Mouse (Mus musculus) midbrain, embryonic 15.5 days (tissue): ENCODE measurements around the gene Med8. TPM values are rescaled to one million over a fixed set of nuclear protein-coding genes. Genes with fewer than 3 reads are reported as not detected.

Source experiments
- ATAC-seq: fragments of 200-750 bp; cut with Nextera tagmentation; replicated peaks from 2 replicates; pipeline ENCODE4 v1.8.0; 2017; ENCODE audit warnings: moderate TSS enrichment
- H3K27ac ChIP-seq: fragments of 300-500 bp; sonication (generic); 2 replicates; pipeline ENCODE4 v1.5.1; 2015; ENCODE audit warnings: mild to moderate bottlenecking, inconsistent platforms
- H3K27me3 ChIP-seq: fragments of 300-500 bp; sonication (generic); replicated peaks from 2 replicates; pipeline ENCODE4 v1.6.1; 2015; ENCODE audit warnings: inconsistent platforms
- H3K36me3 ChIP-seq: fragments of 300-500 bp; sonication (generic); replicated peaks from 2 replicates; pipeline ENCODE4 v1.6.1; 2015; ENCODE audit warnings: inconsistent platforms
- H3K4me1 ChIP-seq: fragments of 300-500 bp; sonication (generic); 2 replicates; pipeline ENCODE4 v1.6.1; 2015; ENCODE audit warnings: inconsistent platforms
- H3K4me2 ChIP-seq: fragments of 300-500 bp; sonication (generic); 2 replicates; pipeline ENCODE4 v1.6.1; 2015; ENCODE audit warnings: inconsistent platforms, mild to moderate bottlenecking, moderate library complexity
- H3K4me3 ChIP-seq: fragments of 300-500 bp; sonication (generic); 2 replicates; pipeline ENCODE4 v1.5.1; 2015; ENCODE audit warnings: mild to moderate bottlenecking, inconsistent platforms
- H3K9ac ChIP-seq: fragments of 300-500 bp; sonication (generic); 2 replicates; pipeline ENCODE4 v1.6.1; 2015; ENCODE audit warnings: mild to moderate bottlenecking, inconsistent platforms
- H3K9me3 ChIP-seq: fragments of 300-500 bp; sonication (generic); 2 replicates; pipeline ENCODE4 v1.6.1; 2016; ENCODE audit warnings: inconsistent platforms
- WGBS: fragments of 180-500 bp; shearing (Covaris S2); methylation state at CpG from one replicate; pipeline ENCODE4 v1.1.7; 2015; ENCODE audit warnings: mixed read lengths; 5-methylcytosine and 5-hydroxymethylcytosine counted together
- polyA plus RNA-seq: library from polyadenylated mRNA; unstranded; fragments of >200 nt; fragmentation: Nextera tagmentation; extraction: Ambion mirVana; gene quantifications from 2 replicates; pipeline ENCODE4 v1.2.1, GENCODE M21; 2015

The Med8 gene
- polyA plus RNA-seq, 1 experiment from 2014 or later = 96.7 TPM

GRCm38 (mm10) chr4:118445088-118445487, 36.0 kb downstream of the Med8 start:
- WGBS = 83% methylated on average over 10 of the region's 10 CpGs
- ATAC-seq = no peak
- H3K9ac ChIP-seq = no peak overlapping the region

GRCm38 (mm10) chr4:118445781-118446414, 36.8 kb downstream of the Med8 start:
- Histone ChIP-seq H3K36me3 (no peaks in the 10 kb centered on the region), H3K4me1 (peaks cover 14% of the 10 kb centered on the region), H3K4me2 (peak overlapping the region; percentile 72), H3K9me3 (no peaks in the 10 kb centered on the region), H3K9ac (peak overlapping the region; percentile 39), H3K27ac (no peak overlapping the region), H3K27me3 (0 out of 2 replicates have a peak, but pooled peaks cover 3% of the 10 kb centered on the region), H3K4me3 (peak overlapping the region; percentile 32)
- ATAC-seq = peak; percentile 88
- WGBS = 18% methylated on average over 18 of the region's 18 CpGs

More at GRCm38 (mm10) chr4:118445088-118445487, 36.0 kb downstream of the Med8 start:
- peaks cover 14% of the 10 kb centered on the region for H3K4me1 ChIP-seq
- H3K4me3 ChIP-seq = no peak overlapping the region
- H3K36me3 ChIP-seq = no peaks in the 10 kb centered on the region
- no peaks in the 10 kb centered on the region for H3K9me3 ChIP-seq
- H3K4me2 ChIP-seq = no peak overlapping the region
- 0 out of 2 replicates have a peak, but pooled peaks cover 3% of the 10 kb centered on the region for H3K27me3 ChIP-seq
- H3K27ac ChIP-seq = no peak overlapping the region

DNA sequence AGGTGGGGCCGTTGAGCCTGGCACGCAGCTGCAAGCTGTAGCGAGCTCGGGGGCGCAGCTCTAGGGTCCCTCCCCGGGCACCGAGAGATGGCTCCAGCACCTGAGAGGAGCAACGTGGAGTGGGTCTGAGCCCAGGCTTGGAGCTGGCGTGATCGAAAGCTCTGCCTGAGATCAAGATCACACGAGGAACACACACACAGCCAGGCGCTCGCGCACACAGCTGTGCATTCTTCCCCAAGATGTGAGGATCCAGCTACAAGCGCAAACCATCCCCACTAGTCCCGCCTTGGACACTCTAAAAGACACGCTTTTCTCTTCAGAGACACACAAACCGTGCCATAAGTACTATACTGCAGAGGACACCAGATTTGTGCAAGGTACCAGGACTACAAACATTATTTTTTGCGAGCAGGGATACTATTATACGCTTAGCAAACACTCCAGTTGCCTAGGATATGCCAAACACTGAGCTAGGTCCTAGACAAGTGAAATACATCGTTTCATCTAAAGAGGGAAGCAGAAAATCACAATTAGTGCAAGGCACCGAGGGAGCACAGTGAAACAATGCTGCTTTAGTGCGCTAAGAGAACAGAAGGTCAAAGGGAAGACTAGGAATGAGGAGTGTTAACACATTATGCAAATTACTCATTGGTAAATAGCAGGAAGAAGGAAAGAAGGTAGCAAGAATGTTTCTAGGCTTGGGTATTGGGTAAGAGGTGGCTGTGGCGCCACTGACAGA, 37.4 kb downstream of the Med8 start:
- H3K9me3 ChIP-seq = no peaks in the 10 kb centered on the region
- no peaks in the 10 kb centered on the region for H3K36me3 ChIP-seq
- peak; percentile 55 for ATAC-seq
- H3K27ac ChIP-seq = 0 out of 2 replicates have a peak overlapping the region, but pooled peaks have one; percentile 2
- peak overlapping the region; percentile 32 for H3K4me3 ChIP-seq
- 21% methylated on average over 24 of the region's 24 CpGs for WGBS
- 0 out of 2 replicates have a peak, but pooled peaks cover 3% of the 10 kb centered on the region for H3K27me3 ChIP-seq
- H3K9ac ChIP-seq = peak overlapping the region; percentile 39
- peaks cover 14% of the 10 kb centered on the region for H3K4me1 ChIP-seq
- H3K4me2 ChIP-seq = peak overlapping the region; percentile 72

GRCm38 (mm10) chr4:118457345-118457975, 48.3 kb downstream of the Med8 start, which contains the start of gene Mpl:
Mpl (minus strand) TSS chr4:118457513.
- no peak within 1 kb of the TSS for H3K4me3 ChIP-seq
- WGBS = 74% methylated on average over 9 of the region's 9 CpGs
- no peak within 1 kb of the TSS for H3K4me2 ChIP-seq
- H3K27me3 ChIP-seq = no peaks in the 10 kb centered on the region
- H3K4me1 ChIP-seq = no peaks in the 10 kb centered on the region
- H3K9me3 ChIP-seq = no peaks in the 10 kb centered on the region
- no peak within 1 kb of the TSS for H3K9ac ChIP-seq
- H3K36me3 ChIP-seq = no peaks in the 10 kb centered on the region
- ATAC-seq = no peak
- H3K27ac ChIP-seq = no peak within 1 kb of the TSS

DNA sequence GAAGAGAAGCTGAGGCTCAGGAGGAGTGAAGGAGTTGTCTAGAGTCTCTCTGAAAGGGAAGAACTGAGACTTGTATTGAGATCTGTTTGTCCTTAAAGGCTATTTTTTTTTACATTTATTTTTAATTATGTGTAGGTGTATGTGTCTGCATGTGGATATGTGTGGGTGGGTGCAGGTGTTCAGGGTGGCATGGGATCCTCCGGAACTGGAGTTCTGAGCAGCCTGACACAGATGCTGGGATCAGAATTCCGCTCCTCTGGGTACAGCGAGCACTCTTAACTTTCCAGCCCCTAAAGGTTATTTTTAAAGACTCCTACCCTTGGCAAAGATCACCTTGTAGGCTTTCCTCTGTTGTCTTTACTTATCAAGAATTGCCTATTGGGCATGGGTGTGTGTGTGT, 55.8 kb downstream of the Med8 start:
- ATAC-seq = no peak
- no peak overlapping the region for H3K4me3 ChIP-seq
- 89% methylated on average over 3 of the region's 3 CpGs for WGBS
- no peaks in the 10 kb centered on the region for H3K4me1 ChIP-seq
- H3K9ac ChIP-seq = no peak overlapping the region
- H3K4me2 ChIP-seq = no peak overlapping the region
- no peaks in the 10 kb centered on the region for H3K36me3 ChIP-seq
- no peak overlapping the region for H3K27ac ChIP-seq
- H3K9me3 ChIP-seq = no peaks in the 10 kb centered on the region; the same call in 1 of the 2 replicates
- no peaks in the 10 kb centered on the region for H3K27me3 ChIP-seq

Other genes starting within 250 kb of the Med8 start
- 51.8 and 53.8 TPM in 2 replicates for gene Kdm4a, start 229.3 kb upstream of the Med8 start, polyA plus RNA-seq
- 93.9 and 94.2 TPM in 2 replicates for gene Ptprf, start 117.9 kb upstream of the Med8 start, polyA plus RNA-seq
- 11.1 and 11.5 TPM in 2 replicates for gene Szt2, start 64 bp upstream of the Med8 start, polyA plus RNA-seq
- 30.7 and 31.4 TPM in 2 replicates for gene Elovl1, start 18.8 kb downstream of the Med8 start, polyA plus RNA-seq
- gene Cdc20, start 28.0 kb downstream of the Med8 start, polyA plus RNA-seq = 35.5 and 48.3 TPM in 2 replicates
- 0.13 and 0.14 TPM in 2 replicates for gene Mpl, start 48.2 kb downstream of the Med8 start, polyA plus RNA-seq
- 16.8 and 17.1 TPM in 2 replicates for gene Tie1, start 80.7 kb downstream of the Med8 start, polyA plus RNA-seq
- gene 2610528J11Rik, start 117.7 kb downstream of the Med8 start, polyA plus RNA-seq = 0.18 TPM in 1 of 2 replicates, not detected in the other
- 0.20 and 0.32 TPM in 2 replicates for gene Tmem125, start 134.7 kb downstream of the Med8 start, polyA plus RNA-seq
- 2.1 and 2.3 TPM in 2 replicates for gene Cfap57, start 211.4 kb downstream of the Med8 start, polyA plus RNA-seq
- gene Ebna1bp2, start 211.5 kb downstream of the Med8 start, polyA plus RNA-seq = 88.3 and 91.6 TPM in 2 replicates
- gene Olfr62, start 249.6 kb downstream of the Med8 start, polyA plus RNA-seq = not detected in 2 replicates